Mouse (Mus musculus) spleen, postnatal 4 days (tissue): Measurements from ENCODE around the gene Ctnna3.
"Not testable (repeated sequence)": the region's sequence is repeated elsewhere in the genome, so short reads cannot be mapped to it uniquely, and the experiment has no call there.

Experiments used
- DNase-seq, 2 experiments: peaks; one replicate each; pipeline ENCODE4 v3.0.0; 2022; ENCODE audit warnings: low spot score in 2 of 2

Ctnna3 gene

GRCm38 (mm10) chr10:64886946-64887345 lies 1457.0 kb downstream of the Ctnna3 start:
- no peak for DNase-seq

DNA sequence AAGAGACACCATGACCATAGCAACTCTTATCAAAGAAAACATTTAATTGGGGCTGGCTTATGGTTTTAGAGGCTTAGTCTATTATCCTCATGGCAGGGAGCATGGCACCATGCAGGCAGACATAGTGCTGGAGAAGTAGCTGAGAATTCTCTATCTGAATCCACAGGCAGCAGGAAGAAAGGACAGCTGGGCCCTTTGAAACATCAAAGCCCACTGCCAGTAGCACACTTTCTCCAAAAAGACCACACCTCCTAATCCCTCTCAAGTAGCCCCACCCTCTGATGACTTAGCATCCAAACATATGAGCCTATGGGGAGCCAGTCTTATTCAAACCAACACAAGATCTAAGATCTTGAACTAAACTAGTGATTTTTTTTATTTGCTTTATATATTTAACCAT lies 1462.6 kb downstream of the Ctnna3 start:
- no peak for DNase-seq

DNA sequence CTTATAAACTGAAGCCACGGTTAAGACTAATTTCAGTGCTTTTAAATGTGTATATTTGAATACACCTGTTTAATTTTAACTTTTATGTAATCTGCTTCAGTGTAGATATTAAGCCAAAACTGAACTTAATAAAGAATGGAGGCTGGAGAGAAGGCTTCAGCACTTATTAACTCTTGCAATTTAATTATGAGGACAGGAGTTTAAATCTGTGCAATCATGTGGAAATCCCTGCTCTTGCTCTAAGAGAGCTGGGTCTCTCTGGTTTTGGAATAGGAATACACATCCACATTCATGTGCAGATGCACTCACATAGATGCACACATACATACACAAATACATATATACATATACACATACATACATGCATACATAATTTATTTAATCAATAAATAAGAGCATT lies 1468.8 kb downstream of the Ctnna3 start:
- DNase-seq = no peak

DNA sequence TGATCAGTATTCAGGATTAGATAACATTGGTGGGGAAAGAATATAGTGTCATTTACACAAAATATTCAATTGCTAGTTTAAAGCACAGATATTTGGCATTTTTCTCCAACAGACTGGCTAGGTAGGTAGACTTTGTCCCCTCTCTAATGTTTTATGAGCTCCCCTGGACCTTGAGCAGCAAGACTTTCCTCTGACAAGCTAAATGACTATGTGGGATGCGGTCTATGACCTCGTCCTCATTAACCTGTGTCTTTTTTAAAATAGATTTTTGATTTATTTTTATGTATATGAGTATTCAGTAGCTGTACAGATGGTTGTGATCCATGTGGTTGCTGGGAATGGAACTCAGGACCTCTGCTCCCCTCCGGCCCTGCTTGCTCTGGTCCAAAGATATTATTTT lies 1471.8 kb downstream of the Ctnna3 start:
- no peak for DNase-seq

- no peak for DNase-seq
Measured at GRCm38 (mm10) chr10:64940975-64941374, 1511.1 kb downstream of the Ctnna3 start.

- no peak for DNase-seq
Measured at GRCm38 (mm10) chr10:64958391-64958790, 1528.5 kb downstream of the Ctnna3 start.

GRCm38 (mm10) chr10:64992871-64993270 lies 1563.0 kb downstream of the Ctnna3 start:
- no peak for DNase-seq

- DNase-seq = no peak
Measured at GRCm38 (mm10) chr10:65013525-65013924, 1583.6 kb downstream of the Ctnna3 start.

GRCm38 (mm10) chr10:65022667-65023066 lies 1592.8 kb downstream of the Ctnna3 start:
- no peak for DNase-seq

- not testable (repeated sequence) for DNase-seq
Measured at GRCm38 (mm10) chr10:65033516-65033915, 1603.6 kb downstream of the Ctnna3 start.
